Mouse (Mus musculus) liver, adult 2 months (tissue): Measurements from ENCODE around the gene Vti1a.

ENCODE experiments used
- CTCF ChIP-seq: fragments of 200-500 bp; IDR thresholded peaks from 2 replicates; pipeline ENCODE4 v1.5.1; 2011; ENCODE audit warnings: low read depth, low read length, control low read depth
- POLR2A ChIP-seq: fragments of 200-500 bp; IDR thresholded peaks from 2 replicates; pipeline ENCODE4 v1.6.1; 2011; ENCODE audit warnings: low read length, control low read depth; ENCODE audit not compliant: insufficient read depth; ENCODE audit errors: extremely low read depth

GRCm38 (mm10) chr19:55491126-55492076 is 175.3 kb downstream of the Vti1a start:
- TF ChIP-seq POLR2A (no peak), CTCF (no peak)
